Mouse (Mus musculus) C2C12 (cell line): ENCODE measurements around the gene Large2.

Experiments used
- CEBPB ChIP-seq: IDR thresholded peaks from one replicate; pipeline ENCODE4 v1.6.1; 2011; ENCODE audit warnings: low read depth, mild to moderate bottlenecking, control low read depth, moderate library complexity
- CTCF ChIP-seq: IDR thresholded peaks from one replicate; pipeline ENCODE4 v1.5.1; 2011; ENCODE audit not compliant: control insufficient read depth, insufficient read depth, insufficient read length
- MAX ChIP-seq: IDR thresholded peaks from one replicate; pipeline ENCODE4 v1.6.1; 2011; ENCODE audit warnings: mild to moderate bottlenecking, control low read depth
- MYOD1 ChIP-seq: IDR thresholded peaks from one replicate; pipeline ENCODE4 v1.6.1; 2011; ENCODE audit warnings: low read depth; ENCODE audit not compliant: control insufficient read depth, insufficient read length
- MYOG ChIP-seq: IDR thresholded peaks from one replicate; pipeline ENCODE4 v1.6.1; 2011; ENCODE audit not compliant: control insufficient read depth, insufficient read length; ENCODE audit errors: extremely low read depth
- USF1 ChIP-seq: IDR thresholded peaks from one replicate; pipeline ENCODE4 v1.6.1; 2011; ENCODE audit warnings: low read depth, mild to moderate bottlenecking, control low read depth, moderate library complexity

DNA sequence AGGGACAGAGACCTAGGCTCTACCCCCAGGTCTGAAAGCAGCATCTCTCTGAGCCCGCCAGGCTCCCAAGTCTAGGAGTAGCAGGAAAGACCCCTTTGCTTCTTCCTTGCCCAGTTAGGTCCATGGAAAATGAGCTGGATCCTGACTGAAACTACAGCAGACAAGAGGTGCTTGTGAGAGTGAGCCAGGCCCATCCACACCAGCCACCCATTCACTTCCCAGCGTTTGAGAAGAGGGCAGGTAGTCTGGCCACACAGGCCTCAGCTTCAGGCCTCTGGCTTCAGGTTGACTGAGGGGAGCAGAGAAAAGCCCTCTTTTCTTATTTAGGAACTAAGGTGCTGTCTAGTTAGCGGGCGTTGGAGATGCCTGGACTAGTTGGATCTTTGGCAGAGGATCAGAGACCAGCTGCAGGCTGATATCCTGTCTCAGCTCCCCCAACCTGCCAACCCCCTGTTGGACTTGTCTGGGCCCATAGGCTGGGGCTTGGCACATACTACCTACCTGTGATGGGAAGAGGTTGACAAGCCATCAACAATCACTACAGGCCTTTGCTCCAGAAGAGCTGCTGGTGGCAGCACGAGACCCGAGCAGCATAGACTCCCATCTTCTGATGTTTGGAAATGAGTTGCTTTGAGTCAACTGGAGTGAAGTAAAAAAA, 12.0 kb downstream of the Large2 start:
- TF ChIP-seq CTCF, result no peak
- no peak for TF ChIP-seq CEBPB
- no peak for TF ChIP-seq MYOD1
- TF ChIP-seq USF1, result no peak
- no peak for TF ChIP-seq MYOG
- TF ChIP-seq MAX, result no peak
